Mouse (Mus musculus) megakaryocyte, embryonic 14.5 days (primary cell): Measurements from ENCODE around the gene Laptm5. TPM values are rescaled to one million over a fixed set of nuclear protein-coding genes. Genes with fewer than 3 reads are reported as not detected.

ENCODE experiments used
- H3K27me3 ChIP-seq: replicated peaks from 2 replicates; pipeline ENCODE3; 2012; ENCODE audit warnings: inconsistent platforms
- H3K36me3 ChIP-seq: replicated peaks from 2 replicates; pipeline ENCODE3; 2012; ENCODE audit warnings: low read length, inconsistent platforms, mixed read lengths
- H3K4me1 ChIP-seq: 2 replicates; pipeline ENCODE4 v1.6.1; 2012; ENCODE audit warnings: inconsistent platforms
- H3K4me3 ChIP-seq: replicated peaks from 2 replicates; pipeline ENCODE3; 2012; ENCODE audit warnings: moderate library complexity, mild to moderate bottlenecking, inconsistent platforms
- H3K9me3 ChIP-seq: 2 replicates; pipeline ENCODE4 v1.6.1; 2012; ENCODE audit warnings: inconsistent platforms
- FLI1 ChIP-seq: IDR thresholded peaks from 2 replicates; pipeline ENCODE4 v1.6.1; 2012; ENCODE audit warnings: low read length, inconsistent platforms, mixed read lengths
- GATA1 ChIP-seq: IDR thresholded peaks from 3 replicates; pipeline ENCODE4 v1.6.1; 2012; ENCODE audit warnings: mixed read lengths, low read length, inconsistent platforms, borderline replicate concordance
- polyA plus RNA-seq: library from polyadenylated mRNA; stranded (reverse); fragments of >175 nt; gene quantifications from 2 replicates; pipeline ENCODE4 v1.2.3, GENCODE M21; 2012; ENCODE audit warnings: low replicate concordance; ENCODE audit not compliant: insufficient read depth

Laptm5 gene
- polyA plus RNA-seq, 1 experiment: 2,077 TPM

GRCm38 (mm10) chr4:130907200-130908069 lies 5.5 kb upstream of the Laptm5 start:
- H3K4me1 ChIP-seq: peaks cover 100% of the 10 kb centered on the region
- no peaks in the 10 kb centered on the region for H3K9me3 ChIP-seq
- peak overlapping the region; percentile 88 for H3K4me3 ChIP-seq
- TF ChIP-seq GATA1 (no peak), FLI1 (no peak)
- H3K36me3 ChIP-seq: peaks cover 11% of the 10 kb centered on the region
- no peaks in the 10 kb centered on the region for H3K27me3 ChIP-seq

- Histone ChIP-seq H3K36me3 (peaks cover 11% of the 10 kb centered on the region), H3K9me3 (no peaks in the 10 kb centered on the region), H3K27me3 (no peaks in the 10 kb centered on the region), H3K4me1 (peaks cover 100% of the 10 kb centered on the region), H3K4me3 (peak overlapping the region; percentile 69)
- TF ChIP-seq GATA1 (no peak), FLI1 (no peak)
These were observed 4.8 kb upstream of the Laptm5 start for GRCm38 (mm10) chr4:130908133-130908532.

GRCm38 (mm10) chr4:130909167-130909874 lies 3.6 kb upstream of the Laptm5 start:
- no peaks in the 10 kb centered on the region for H3K9me3 ChIP-seq
- H3K4me3 ChIP-seq: peak overlapping the region; percentile 83
- TF ChIP-seq GATA1: no peak
- TF ChIP-seq FLI1: no peak
- peaks cover 11% of the 10 kb centered on the region for H3K36me3 ChIP-seq
- no peaks in the 10 kb centered on the region for H3K27me3 ChIP-seq
- H3K4me1 ChIP-seq: peaks cover 88% of the 10 kb centered on the region

GRCm38 (mm10) chr4:130910666-130911065 lies 2.3 kb upstream of the Laptm5 start:
- Histone ChIP-seq H3K36me3 (peaks cover 23% of the 10 kb centered on the region), H3K4me1 (peaks cover 82% of the 10 kb centered on the region), H3K9me3 (no peaks in the 10 kb centered on the region), H3K4me3 (peak overlapping the region; percentile 83), H3K27me3 (no peaks in the 10 kb centered on the region)
- TF ChIP-seq GATA1 (no peak), FLI1 (no peak)

GRCm38 (mm10) chr4:130912626-130913025 lies 299 bp upstream of the Laptm5 start:
- TF ChIP-seq GATA1: no peak
- no peak for TF ChIP-seq FLI1
- Histone ChIP-seq H3K36me3 (peaks cover 39% of the 10 kb centered on the region), H3K4me3 (peak overlapping the region; percentile 97), H3K4me1 (peaks cover 82% of the 10 kb centered on the region), H3K27me3 (no peaks in the 10 kb centered on the region), H3K9me3 (no peaks in the 10 kb centered on the region)

GRCm38 (mm10) chr4:130913511-130913910 lies 586 bp downstream of the Laptm5 start:
- no peak for TF ChIP-seq FLI1
- no peak for TF ChIP-seq GATA1
- H3K36me3 ChIP-seq: peaks cover 47% of the 10 kb centered on the region
- no peaks in the 10 kb centered on the region for H3K27me3 ChIP-seq
- H3K9me3 ChIP-seq: no peaks in the 10 kb centered on the region
- H3K4me1 ChIP-seq: peaks cover 82% of the 10 kb centered on the region
- peak overlapping the region; percentile 97 for H3K4me3 ChIP-seq

GRCm38 (mm10) chr4:130914011-130914410 lies 1.1 kb downstream of the Laptm5 start:
- peak overlapping the region; percentile 97 for H3K4me3 ChIP-seq
- peaks cover 50% of the 10 kb centered on the region for H3K36me3 ChIP-seq
- no peaks in the 10 kb centered on the region for H3K9me3 ChIP-seq
- peak; percentile 52; the same call in 1 of the 2 replicates for TF ChIP-seq FLI1
- no peak for TF ChIP-seq GATA1
- no peaks in the 10 kb centered on the region for H3K27me3 ChIP-seq
- H3K4me1 ChIP-seq: peaks cover 82% of the 10 kb centered on the region

DNA sequence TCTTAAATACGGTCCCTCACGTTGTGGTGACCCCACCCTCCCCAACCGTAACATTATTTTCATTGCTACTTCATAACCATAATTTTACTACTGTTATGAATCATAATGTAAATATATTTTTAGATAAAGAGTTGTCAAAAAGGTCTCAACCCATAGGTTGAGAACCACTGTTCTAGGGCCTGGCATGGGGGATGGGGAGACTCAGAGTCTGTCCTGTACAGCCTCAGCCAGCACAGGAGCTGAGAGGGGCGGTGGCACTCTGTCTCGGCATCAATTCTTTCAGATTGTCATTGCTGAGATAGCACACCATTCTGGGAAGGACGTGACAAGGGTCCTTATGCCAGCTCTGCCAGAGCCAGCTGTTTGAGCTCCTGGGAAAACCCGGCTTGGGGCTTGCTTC lies 1.6 kb downstream of the Laptm5 start:
- Histone ChIP-seq H3K9me3 (no peaks in the 10 kb centered on the region), H3K4me3 (peak overlapping the region; percentile 97), H3K27me3 (no peaks in the 10 kb centered on the region), H3K4me1 (peaks cover 82% of the 10 kb centered on the region), H3K36me3 (peaks cover 54% of the 10 kb centered on the region)
- TF ChIP-seq GATA1: no peak
- TF ChIP-seq FLI1: no peak

DNA sequence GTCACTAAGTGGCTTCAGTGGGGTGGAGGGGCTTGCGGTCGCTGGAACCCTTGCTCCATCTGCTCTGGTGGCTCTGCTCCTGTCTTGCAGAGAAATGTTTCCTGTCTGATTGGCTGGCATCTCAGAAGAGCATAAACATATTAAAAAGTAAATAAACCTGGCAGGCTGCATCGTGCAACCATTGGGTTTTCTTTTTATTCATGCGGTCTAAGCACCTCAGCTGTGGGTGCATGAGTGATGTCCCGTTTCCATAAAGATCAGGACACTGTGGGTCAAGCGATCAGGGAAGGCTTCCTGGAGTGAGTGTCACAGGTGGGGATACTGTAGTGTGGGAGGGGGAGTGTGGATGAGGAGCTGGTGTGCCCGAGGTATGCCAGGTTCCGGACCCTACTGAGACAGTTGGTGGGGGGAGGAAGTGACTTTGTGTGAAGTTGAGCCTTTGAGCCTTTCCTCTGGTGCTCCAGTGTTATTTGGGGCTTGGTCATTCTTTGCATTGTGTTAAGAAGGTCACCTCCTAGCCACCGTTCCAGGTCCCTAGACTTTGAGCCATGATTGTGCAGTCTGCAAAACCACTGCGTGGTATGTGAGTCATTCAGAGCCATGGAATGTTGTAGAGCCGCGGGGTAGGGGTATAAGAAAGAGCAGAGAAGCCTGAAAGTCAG lies 2.2 kb downstream of the Laptm5 start:
- Histone ChIP-seq H3K4me1 (peaks cover 82% of the 10 kb centered on the region), H3K27me3 (no peaks in the 10 kb centered on the region), H3K9me3 (no peaks in the 10 kb centered on the region), H3K4me3 (peak overlapping the region; percentile 97), H3K36me3 (peaks cover 57% of the 10 kb centered on the region)
- no peak for TF ChIP-seq GATA1
- TF ChIP-seq FLI1: no peak
